Mouse (Mus musculus) left cerebral cortex, adult 9 months (tissue): ENCODE data around the gene Cfap299.
A peak's percentile ranks its signal among the peaks of the same experiment; 100 is the strongest.

ENCODE experiments used
- DNase-seq, 2 experiments: peaks; one replicate each; pipeline ENCODE4 v3.0.0; 2022; ENCODE audit warnings: low spot score in 2 of 2

The Cfap299 gene

DNA sequence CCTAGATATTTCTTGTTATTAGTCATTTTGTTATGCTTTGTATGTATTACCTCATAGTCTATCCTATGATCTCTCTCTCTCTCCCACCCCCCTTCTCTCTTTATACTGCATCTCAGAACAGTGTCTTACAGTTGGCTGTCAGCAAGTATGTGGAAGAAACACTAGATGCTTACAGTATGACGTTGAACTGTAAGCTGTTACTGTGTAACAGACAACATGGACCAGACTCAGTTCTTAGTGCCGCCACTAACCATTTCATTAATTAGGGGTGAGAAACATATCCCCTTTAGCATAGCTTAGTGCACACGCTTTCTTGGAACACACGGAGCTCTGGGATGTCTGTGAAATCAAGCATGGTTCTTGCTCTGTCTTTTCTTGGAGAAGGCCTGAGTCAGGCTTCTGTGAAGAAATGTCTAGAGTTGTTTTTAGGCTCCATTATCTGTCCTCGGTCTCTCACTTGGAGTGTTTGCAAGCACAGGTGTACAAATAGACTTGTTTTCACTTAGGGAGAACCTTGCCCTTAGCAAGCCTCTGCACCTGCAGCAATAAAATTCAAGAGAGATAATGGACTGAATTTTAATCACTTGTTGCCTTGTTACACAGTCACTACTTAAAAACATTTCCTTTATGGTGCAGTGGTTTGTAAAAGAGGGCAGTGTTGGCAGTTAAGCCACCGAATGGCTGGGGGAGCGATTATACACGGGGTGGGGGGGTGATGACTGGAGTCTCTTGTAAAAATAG lies 47.1 kb downstream of the Cfap299 start:
- DNase-seq: no peak

DNA sequence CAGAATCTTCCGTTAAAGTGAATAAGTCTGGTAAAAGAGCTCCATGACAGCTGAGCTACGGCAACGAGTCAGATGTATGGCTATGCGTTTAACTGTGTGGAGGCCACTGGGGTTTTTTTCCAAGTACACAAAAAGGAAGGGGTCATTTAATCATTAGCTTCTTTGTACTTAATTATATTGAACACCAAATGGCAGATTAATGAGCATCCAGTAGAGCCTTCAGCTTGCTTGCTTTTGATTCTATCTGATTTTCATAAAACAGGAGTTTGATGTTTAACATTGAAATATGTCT lies 47.6 kb downstream of the Cfap299 start:
- no peak for DNase-seq

GRCm38 (mm10) chr5:98380360-98380759 lies 51.3 kb downstream of the Cfap299 start:
- DNase-seq: no peak

DNA sequence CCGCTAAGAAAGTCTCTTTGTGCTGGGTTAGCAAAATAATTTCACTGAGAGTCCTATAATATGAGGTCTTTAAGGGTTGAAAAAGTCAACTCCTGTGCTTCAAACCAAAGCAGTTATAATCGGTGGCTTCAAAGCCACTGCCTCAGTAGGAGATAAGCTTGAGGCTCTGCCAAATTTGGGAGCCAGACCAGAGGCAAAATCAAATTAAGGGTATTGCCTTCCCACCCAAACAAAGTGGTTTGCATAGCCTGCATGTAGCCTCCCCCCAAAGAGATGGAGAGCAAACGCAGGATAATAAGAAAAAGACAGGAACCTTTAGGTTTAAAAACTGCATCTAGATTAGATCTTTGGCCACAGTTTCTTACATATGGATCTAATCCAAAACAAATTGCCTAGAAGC lies 58.0 kb downstream of the Cfap299 start:
- DNase-seq: no peak

GRCm38 (mm10) chr5:98402165-98402564 lies 73.1 kb downstream of the Cfap299 start:
- peak in 1 of 2 experiments; percentile 7 for DNase-seq

DNA sequence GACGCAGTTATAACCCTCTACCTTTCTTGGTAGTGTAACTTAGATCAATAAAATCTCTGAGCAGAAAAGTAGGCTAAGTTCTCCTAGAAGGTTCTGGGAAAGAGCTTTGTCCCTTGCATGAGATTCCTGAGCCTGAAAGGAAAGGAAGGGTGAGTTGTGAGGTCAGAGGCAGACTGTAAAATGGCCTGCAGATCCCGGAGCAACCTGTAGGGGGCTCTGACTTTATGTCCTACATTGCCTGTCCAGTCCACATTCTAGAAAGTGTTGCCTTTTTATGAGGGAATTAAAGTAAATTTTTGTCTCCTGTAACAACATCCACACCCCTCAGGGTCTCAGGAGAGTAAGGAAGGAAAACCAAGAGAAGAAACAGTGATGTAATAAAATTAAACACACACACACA lies 81.0 kb downstream of the Cfap299 start:
- DNase-seq: no peak

- DNase-seq: no peak
These were observed 87.5 kb downstream of the Cfap299 start for GRCm38 (mm10) chr5:98416385-98417145.

GRCm38 (mm10) chr5:98424965-98425364 lies 95.9 kb downstream of the Cfap299 start:
- DNase-seq: no peak

DNA sequence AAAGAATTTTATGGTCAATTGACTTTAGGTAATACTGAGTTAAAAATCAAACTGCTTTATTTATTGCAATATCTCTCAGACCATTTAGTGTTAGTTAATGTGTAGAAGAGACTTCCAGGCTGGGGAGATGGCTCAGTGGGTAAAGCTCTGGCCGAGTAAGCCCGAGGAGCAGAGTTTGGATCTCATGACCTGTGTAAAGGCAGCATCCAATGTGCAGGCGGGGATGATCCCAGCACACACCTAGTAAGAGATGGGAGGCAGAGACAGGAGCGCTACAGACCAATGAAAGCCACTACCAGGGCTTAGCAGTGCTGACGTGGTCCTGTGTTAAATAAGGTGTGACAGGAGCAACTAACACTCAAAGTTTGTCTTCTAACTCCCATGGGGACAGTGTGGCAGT lies 97.0 kb downstream of the Cfap299 start:
- no peak for DNase-seq

- DNase-seq: no peak
These were observed 101.0 kb downstream of the Cfap299 start for GRCm38 (mm10) chr5:98430060-98430459.

DNA sequence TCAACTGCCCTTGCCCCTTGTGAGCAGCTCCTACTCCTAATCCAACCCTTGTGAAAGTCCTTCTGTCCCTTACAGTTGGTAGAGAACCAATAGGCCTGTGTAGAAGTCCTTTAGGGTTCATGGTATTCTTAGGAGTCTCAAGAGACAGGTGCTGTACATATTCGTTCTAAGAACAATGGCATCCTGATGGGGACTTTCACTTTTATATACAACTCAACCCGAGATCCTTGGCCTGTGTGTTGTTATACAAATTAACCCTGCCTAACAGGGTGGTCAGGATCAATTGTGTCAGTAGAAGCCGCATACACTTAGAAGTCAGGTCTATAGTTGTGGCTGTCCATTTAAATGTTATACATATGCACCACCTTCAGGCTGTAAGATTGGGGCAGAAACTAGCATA lies 109.6 kb downstream of the Cfap299 start:
- DNase-seq: no peak

DNA sequence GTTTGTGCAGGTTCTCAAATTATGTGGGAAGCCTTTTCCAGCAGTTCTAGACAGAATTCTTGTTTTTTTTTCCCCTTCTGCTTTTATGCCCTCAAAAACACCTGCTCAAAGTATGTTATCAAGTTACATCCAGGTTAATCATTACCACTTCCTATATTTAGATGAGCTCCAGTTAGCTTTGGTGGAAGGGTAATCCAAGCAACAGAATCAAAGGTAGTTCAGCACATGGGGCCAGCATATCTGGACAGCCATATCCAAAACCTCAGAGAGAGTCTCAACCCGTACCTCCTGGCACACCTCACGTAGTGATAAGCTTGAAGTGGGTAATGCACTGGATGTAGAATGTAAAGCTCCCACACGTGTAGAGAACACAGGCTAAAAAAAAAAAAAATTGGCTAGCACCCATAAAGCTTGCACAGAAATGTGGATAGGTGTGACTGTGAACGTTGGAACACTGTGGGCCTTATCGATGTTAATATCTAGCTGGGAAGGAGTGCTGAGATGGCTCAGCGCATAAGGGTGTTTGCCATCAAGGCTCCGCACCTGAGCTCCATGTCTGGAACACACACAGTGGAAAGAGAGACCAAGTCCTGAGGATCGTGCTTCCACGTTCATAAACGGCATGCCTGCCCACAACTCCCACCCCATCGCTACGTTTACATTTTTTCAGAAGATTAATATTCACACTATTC lies 117.8 kb downstream of the Cfap299 start:
- DNase-seq: no peak

DNA sequence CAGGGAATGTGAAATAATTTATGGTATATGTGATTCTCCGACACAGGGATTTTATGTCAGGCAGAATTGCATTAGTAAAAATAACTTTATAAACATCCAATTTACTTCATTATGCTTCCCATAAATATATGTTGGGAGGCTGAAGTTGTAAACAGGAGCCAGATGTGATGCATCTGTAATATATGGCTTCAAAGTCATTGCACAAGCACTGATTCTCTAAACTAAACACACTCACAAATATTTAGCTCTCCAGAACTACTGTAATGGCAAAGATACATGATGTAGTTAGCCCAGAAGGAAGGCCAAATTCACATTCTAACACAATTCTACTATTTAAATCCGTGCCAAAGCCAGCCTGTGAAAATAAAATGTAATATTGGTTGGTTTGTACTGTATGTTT lies 120.8 kb downstream of the Cfap299 start:
- DNase-seq: no peak

GRCm38 (mm10) chr5:98466882-98467535 lies 137.9 kb downstream of the Cfap299 start:
- no peak for DNase-seq

- DNase-seq: peak; percentile 8
These were observed 140.9 kb downstream of the Cfap299 start for GRCm38 (mm10) chr5:98470052-98470451.

DNA sequence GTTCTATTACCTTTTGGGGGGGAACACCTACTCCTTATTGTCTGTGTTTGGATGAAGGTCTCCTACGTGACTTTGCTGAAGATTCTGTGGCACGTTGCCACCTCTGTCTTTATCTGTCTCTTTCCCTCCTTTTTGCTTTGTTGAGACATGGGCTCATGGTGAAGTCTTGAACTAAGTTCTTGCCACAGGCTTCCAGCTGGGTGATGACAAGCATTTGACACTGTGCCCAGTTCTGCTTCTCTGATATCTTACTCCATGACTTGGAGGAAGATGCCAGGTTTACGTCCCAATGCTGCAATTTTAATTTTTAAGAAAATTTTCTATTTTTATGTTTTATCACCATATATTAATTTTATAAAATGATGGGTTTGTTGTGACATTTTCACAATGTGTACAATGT lies 147.4 kb downstream of the Cfap299 start:
- DNase-seq: no peak

DNA sequence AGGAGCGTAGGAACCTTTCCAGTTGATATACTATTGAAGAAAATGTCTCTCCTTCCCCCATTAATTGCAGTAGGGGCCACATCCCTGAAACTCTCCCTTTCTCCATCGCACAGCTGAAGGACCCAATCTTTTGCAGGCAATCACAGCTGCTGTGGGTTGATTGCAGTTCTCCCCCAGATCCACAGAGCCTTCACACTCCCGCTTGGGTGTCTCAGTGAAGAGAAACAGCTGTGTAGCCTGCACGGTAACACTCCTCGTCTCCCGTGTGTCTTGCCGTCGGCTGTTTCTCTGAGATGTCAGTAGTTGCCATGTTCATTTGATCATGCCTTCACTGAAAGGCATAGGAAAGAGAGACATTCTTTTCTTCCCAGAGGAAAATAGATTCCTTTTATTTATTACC lies 148.2 kb downstream of the Cfap299 start:
- no peak for DNase-seq

- no peak for DNase-seq
These were observed 154.4 kb downstream of the Cfap299 start for GRCm38 (mm10) chr5:98483507-98483906.

DNA sequence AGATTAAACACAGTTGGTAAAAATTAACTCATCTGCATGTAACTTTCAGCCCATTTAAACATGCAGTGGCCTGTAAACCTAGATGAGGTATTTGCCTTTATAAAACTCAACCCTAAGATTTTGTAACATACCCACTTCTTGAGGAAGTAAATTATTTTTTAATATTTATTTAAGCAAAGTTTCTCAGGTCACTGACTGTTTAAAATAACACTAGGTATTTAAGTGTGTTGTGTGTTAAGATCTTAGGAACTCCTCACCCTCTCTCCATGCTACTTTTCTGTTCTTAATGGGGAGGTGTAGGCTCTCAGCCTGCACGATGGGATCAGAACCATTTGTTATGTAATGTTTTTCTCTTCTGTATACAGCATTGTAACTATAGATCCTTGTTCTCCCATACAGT lies 156.1 kb downstream of the Cfap299 start:
- DNase-seq: no peak

- DNase-seq: no peak
These were observed 169.2 kb downstream of the Cfap299 start for GRCm38 (mm10) chr5:98498317-98498716.

GRCm38 (mm10) chr5:98516214-98516613 lies 187.1 kb downstream of the Cfap299 start:
- DNase-seq: no peak

DNA sequence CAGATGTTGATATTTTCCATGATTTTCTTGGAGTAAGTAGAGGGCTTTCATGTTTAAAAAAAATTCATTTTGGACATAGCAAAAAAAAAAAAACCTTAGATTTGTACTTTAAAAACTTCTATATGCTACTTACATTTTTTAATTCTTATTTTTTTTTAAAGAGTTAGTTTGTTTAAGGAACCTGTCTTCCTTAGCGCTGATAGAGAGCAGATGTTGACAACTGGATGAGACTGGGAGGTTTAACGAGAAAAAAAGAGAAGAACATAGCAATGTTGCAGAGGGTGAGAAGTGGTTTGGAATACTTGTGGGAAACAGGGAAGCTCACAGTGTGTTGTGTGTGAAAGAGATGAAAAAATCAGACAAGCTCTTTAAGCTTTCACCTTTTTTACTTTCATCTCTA lies 191.0 kb downstream of the Cfap299 start:
- DNase-seq: no peak
